ENCODE assay signal across 1 mouse cellular context in genomic region chr10:61402480-61402879, GRCm38 (mm10).
TF ChIP-seq lines count a peak whose summit lies in the region.

No protein-coding gene starts in this region.

TF ChIP-seq in MEL, 35 proteins besides CTCF, POLR2A, EP300 and RAD21 (continued from another document):
- TF ChIP-seq POLR2AphosphoS5 (IDR thresholded peaks at IDR 0.05; ENCODE audit: borderline replicate concordance, low read depth, low read length) (no peak), SIN3A (IDR thresholded peaks at IDR 0.05; ENCODE audit: low read length) (no peak), NELFE (IDR thresholded peaks at IDR 0.05; ENCODE audit: low read depth, low read length) (no peak), CHD2 (IDR thresholded peaks at IDR 0.05; ENCODE audit: low read length) (no peak), POLR2AphosphoS2 (IDR thresholded peaks at IDR 0.05; ENCODE audit: low read length) (no peak)
TF ChIP-seq in MEL: peak in this region for 3.
